Mouse (Mus musculus): ENCODE data around the gene Gm4707. TPM values are rescaled to one million over a fixed set of nuclear protein-coding genes. Genes with fewer than 3 reads are reported as not detected.
"Not testable (repeated sequence)": the region's sequence is repeated elsewhere in the genome, so short reads cannot be mapped to it uniquely, and the experiment has no call there.

Gm4707 gene
- polyA plus RNA-seq, 1 experiment: 3.1 TPM

- Histone ChIP-seq H3K27ac (replicated peaks; ENCODE audit: low read depth, low read length) (peak within 1 kb of the TSS; percentile 58), H3K4me1 (ENCODE audit: control insufficient read depth, insufficient read depth, insufficient read length, low read length) (peaks cover 2% of the 10 kb centered on the region; the same call in 1 of the 2 replicates), H3K4me3 (ENCODE audit: insufficient read depth, low read depth, low read length) (peak within 1 kb of the TSS; percentile 85)
Observed at GRCm38 (mm10) chr17:71474762-71475704, 15.3 kb upstream of the Gm4707 start, which contains the start of gene Smchd1. Gene Smchd1 (minus strand): TSS chr17:71475343.

- H3K4me1 ChIP-seq (ENCODE audit: control insufficient read depth, insufficient read depth, insufficient read length, low read length): peaks cover 4% of the 10 kb centered on the region
- no peak overlapping the region for H3K27ac ChIP-seq (replicated peaks; ENCODE audit: low read depth, low read length)
- H3K4me3 ChIP-seq (ENCODE audit: insufficient read depth, low read depth, low read length): peak overlapping the region; percentile 85
Observed at GRCm38 (mm10) chr17:71474128-71474527, 14.4 kb upstream of the Gm4707 start.

GRCm38 (mm10) chr17:71471261-71471660 is 11.5 kb upstream of the Gm4707 start:
- Histone ChIP-seq H3K4me3 (ENCODE audit: insufficient read depth, low read depth, low read length) (no peak overlapping the region), H3K4me1 (ENCODE audit: control insufficient read depth, insufficient read depth, insufficient read length, low read length) (peaks cover 10% of the 10 kb centered on the region), H3K27ac (replicated peaks; ENCODE audit: low read depth, low read length) (no peak overlapping the region)

- H3K27ac ChIP-seq (replicated peaks; ENCODE audit: low read depth, low read length): no peak overlapping the region
- no peak overlapping the region for H3K4me3 ChIP-seq (ENCODE audit: insufficient read depth, low read depth, low read length)
- H3K4me1 ChIP-seq (ENCODE audit: control insufficient read depth, insufficient read depth, insufficient read length, low read length): no peaks in the 10 kb centered on the region
Observed at GRCm38 (mm10) chr17:71460312-71460711, 594 bp upstream of the Gm4707 start.

GRCm38 (mm10) chr17:71457361-71457760 is 2.4 kb downstream of the Gm4707 start:
- not testable (repeated sequence) for H3K27ac ChIP-seq (replicated peaks; ENCODE audit: low read depth, low read length); H3K4me1 ChIP-seq (ENCODE audit: control insufficient read depth, insufficient read depth, insufficient read length, low read length); H3K4me3 ChIP-seq (ENCODE audit: insufficient read depth, low read depth, low read length)

- no peak overlapping the region for H3K27ac ChIP-seq (replicated peaks; ENCODE audit: low read depth, low read length)
- H3K4me3 ChIP-seq (ENCODE audit: insufficient read depth, low read depth, low read length): no peak overlapping the region
- no peaks in the 10 kb centered on the region for H3K4me1 ChIP-seq (ENCODE audit: control insufficient read depth, insufficient read depth, insufficient read length, low read length)
Observed at GRCm38 (mm10) chr17:71445191-71445590, 14.5 kb downstream of the Gm4707 start.

- Histone ChIP-seq H3K27ac (replicated peaks; ENCODE audit: low read depth, low read length) (no peak overlapping the region), H3K4me1 (ENCODE audit: control insufficient read depth, insufficient read depth, insufficient read length, low read length) (no peaks in the 10 kb centered on the region), H3K4me3 (ENCODE audit: insufficient read depth, low read depth, low read length) (no peak overlapping the region)
Observed at GRCm38 (mm10) chr17:71444718-71445117, 15.0 kb downstream of the Gm4707 start.

- Histone ChIP-seq H3K4me3 (ENCODE audit: insufficient read depth, low read depth, low read length) (no peak overlapping the region), H3K27ac (replicated peaks; ENCODE audit: low read depth, low read length) (no peak overlapping the region), H3K4me1 (ENCODE audit: control insufficient read depth, insufficient read depth, insufficient read length, low read length) (no peaks in the 10 kb centered on the region)
Observed at GRCm38 (mm10) chr17:71444126-71444525, 15.6 kb downstream of the Gm4707 start.

- Histone ChIP-seq H3K4me1 (ENCODE audit: control insufficient read depth, insufficient read depth, insufficient read length, low read length) (no peaks in the 10 kb centered on the region), H3K27ac (replicated peaks; ENCODE audit: low read depth, low read length) (no peak overlapping the region), H3K4me3 (ENCODE audit: insufficient read depth, low read depth, low read length) (no peak overlapping the region)
Observed at GRCm38 (mm10) chr17:71443273-71443672, 16.4 kb downstream of the Gm4707 start.

- not testable (repeated sequence) for H3K4me3 ChIP-seq (ENCODE audit: insufficient read depth, low read depth, low read length); H3K27ac ChIP-seq (replicated peaks; ENCODE audit: low read depth, low read length); H3K4me1 ChIP-seq (ENCODE audit: control insufficient read depth, insufficient read depth, insufficient read length, low read length)
Observed at GRCm38 (mm10) chr17:71422502-71422901, 37.2 kb downstream of the Gm4707 start.

GRCm38 (mm10) chr17:71419448-71419847 is 40.3 kb downstream of the Gm4707 start:
- not testable (repeated sequence) for H3K4me1 ChIP-seq (ENCODE audit: control insufficient read depth, insufficient read depth, insufficient read length, low read length); H3K27ac ChIP-seq (replicated peaks; ENCODE audit: low read depth, low read length)

GRCm38 (mm10) chr17:71417008-71417407 is 42.7 kb downstream of the Gm4707 start:
- Histone ChIP-seq H3K27ac (replicated peaks; ENCODE audit: low read depth, low read length) (no peak overlapping the region), H3K4me1 (ENCODE audit: control insufficient read depth, insufficient read depth, insufficient read length, low read length) (no peaks in the 10 kb centered on the region), H3K4me3 (ENCODE audit: insufficient read depth, low read depth, low read length) (no peak overlapping the region)

More at GRCm38 (mm10) chr17:71419448-71419847, 40.3 kb downstream of the Gm4707 start:
- H3K4me3 ChIP-seq (ENCODE audit: insufficient read depth, low read depth, low read length): not testable (repeated sequence)

Other genes starting within 250 kb of the Gm4707 start
- gene Emilin2, start 147.9 kb downstream of the Gm4707 start, polyA plus RNA-seq (2012; ENCODE audit: insufficient read depth, insufficient read length, missing spikeins): 6.3 and 10.4 TPM in 2 replicates
- 7.2 and 11.8 TPM in 2 replicates for gene Smchd1, start 15.4 kb upstream of the Gm4707 start, polyA plus RNA-seq (2012; ENCODE audit: insufficient read depth, insufficient read length, missing spikeins)
- not detected in 2 replicates for gene Ndc80, start 66.9 kb upstream of the Gm4707 start, polyA plus RNA-seq (2012; ENCODE audit: insufficient read depth, insufficient read length, missing spikeins)
- gene Spdya, start 92.1 kb upstream of the Gm4707 start, polyA plus RNA-seq (2012; ENCODE audit: insufficient read depth, insufficient read length, missing spikeins): not detected in 2 replicates
- 11.9 and 16.5 TPM in 2 replicates for gene Wdr43, start 156.0 kb upstream of the Gm4707 start, polyA plus RNA-seq (2012; ENCODE audit: insufficient read depth, insufficient read length, missing spikeins)
- gene Togaram2, start 213.3 kb upstream of the Gm4707 start, polyA plus RNA-seq (2012; ENCODE audit: insufficient read depth, insufficient read length, missing spikeins): not detected in 2 replicates